Mouse (Mus musculus) midbrain, embryonic 12.5 days (tissue): Measurements from ENCODE around the gene Gstp3. TPM values are rescaled to one million over a fixed set of nuclear protein-coding genes. Genes with fewer than 3 reads are reported as not detected.

Source experiments
- ATAC-seq: fragments of 200-750 bp; cut with Nextera tagmentation; 2 replicates; pipeline ENCODE4 v1.8.0; 2017; ENCODE audit warnings: low read depth, moderate TSS enrichment, moderate library complexity; ENCODE audit not compliant: low FRiP score
- H3K27ac ChIP-seq: fragments of 300-500 bp; sonication (generic); replicated peaks from 2 replicates; pipeline ENCODE4 v1.5.1; 2016; ENCODE audit warnings: mild to moderate bottlenecking
- H3K27me3 ChIP-seq: fragments of 300-500 bp; sonication (generic); 2 replicates; pipeline ENCODE4 v1.6.1; 2016; ENCODE audit warnings: mild to moderate bottlenecking
- H3K36me3 ChIP-seq: fragments of 300-500 bp; sonication (generic); 2 replicates; pipeline ENCODE4 v1.6.1; 2016
- H3K4me1 ChIP-seq: fragments of 300-500 bp; sonication (generic); 2 replicates; pipeline ENCODE4 v1.6.1; 2016
- H3K4me2 ChIP-seq: fragments of 300-500 bp; sonication (generic); replicated peaks from 2 replicates; pipeline ENCODE4 v1.6.1; 2016; ENCODE audit warnings: mild to moderate bottlenecking, moderate library complexity
- H3K4me3 ChIP-seq: fragments of 300-500 bp; sonication (generic); 2 replicates; pipeline ENCODE4 v1.5.1; 2016; ENCODE audit warnings: mild to moderate bottlenecking
- H3K9ac ChIP-seq: fragments of 300-500 bp; sonication (generic); replicated peaks from 2 replicates; pipeline ENCODE4 v1.6.1; 2016; ENCODE audit warnings: mild to moderate bottlenecking, moderate library complexity
- H3K9me3 ChIP-seq: fragments of 300-500 bp; sonication (generic); 2 replicates; pipeline ENCODE4 v1.6.1; 2016; ENCODE audit warnings: mild to moderate bottlenecking
- WGBS: fragments of 180-500 bp; shearing (Covaris S2); methylation state at CpG from one replicate; pipeline ENCODE4 v1.1.7; 2016; 5-methylcytosine and 5-hydroxymethylcytosine counted together
- polyA plus RNA-seq: library from polyadenylated mRNA; unstranded; fragments of >200 nt; fragmentation: Nextera tagmentation; extraction: Ambion mirVana; gene quantifications from 2 replicates; pipeline ENCODE4 v1.2.1, GENCODE M21; 2016

The Gstp3 gene
- polyA plus RNA-seq, 1 experiment from 2014 or later = not detected

GRCm38 (mm10) chr19:4088146-4088545 is 28.8 kb upstream of the Gstp3 start:
- Histone ChIP-seq H3K36me3 (no peaks in the 10 kb centered on the region), H3K4me2 (no peak overlapping the region), H3K27ac (no peak overlapping the region), H3K4me3 (no peak overlapping the region), H3K9me3 (no peaks in the 10 kb centered on the region), H3K27me3 (peaks cover 16% of the 10 kb centered on the region; the same call in 1 of the 2 replicates), H3K9ac (no peak overlapping the region), H3K4me1 (no peaks in the 10 kb centered on the region)
- 58% methylated on average over 5 of the region's 5 CpGs for WGBS
- ATAC-seq = no peak

GRCm38 (mm10) chr19:4087090-4087489 is 27.7 kb upstream of the Gstp3 start:
- Histone ChIP-seq H3K27me3 (peaks cover 16% of the 10 kb centered on the region; the same call in 1 of the 2 replicates), H3K27ac (no peak overlapping the region), H3K4me3 (no peak overlapping the region), H3K4me1 (no peaks in the 10 kb centered on the region), H3K4me2 (no peak overlapping the region), H3K9me3 (no peaks in the 10 kb centered on the region), H3K36me3 (no peaks in the 10 kb centered on the region), H3K9ac (no peak overlapping the region)
- WGBS = 86% methylated on average over 5 of the region's 5 CpGs
- no peak for ATAC-seq

DNA sequence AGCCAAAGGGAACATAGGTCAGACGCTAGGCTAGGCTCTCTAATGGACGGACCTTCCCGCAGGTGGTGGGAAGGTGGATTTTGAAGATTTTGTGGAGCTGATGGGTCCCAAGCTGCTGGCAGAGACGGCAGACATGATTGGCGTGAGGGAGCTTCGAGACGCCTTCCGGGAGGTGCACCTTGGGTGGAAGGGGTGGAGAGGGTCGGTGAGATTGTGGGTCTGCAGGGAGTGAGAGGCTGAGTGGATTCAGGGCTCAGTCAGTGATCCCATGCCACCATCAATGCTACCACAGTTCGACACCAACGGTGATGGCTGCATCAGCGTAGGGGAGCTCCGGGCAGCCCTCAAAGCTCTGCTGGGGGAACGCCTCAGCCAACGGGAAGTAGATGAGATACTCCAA is 26.8 kb upstream of the Gstp3 start:
- Histone ChIP-seq H3K9me3 (no peaks in the 10 kb centered on the region), H3K4me3 (no peak overlapping the region)

GRCm38 (mm10) chr19:4084984-4085383 is 25.6 kb upstream of the Gstp3 start:
- WGBS = 93% methylated on average over 1 of the region's 1 CpGs
- Histone ChIP-seq H3K36me3 (no peaks in the 10 kb centered on the region), H3K4me1 (no peaks in the 10 kb centered on the region), H3K27ac (no peak overlapping the region), H3K27me3 (peaks cover 20% of the 10 kb centered on the region; the same call in 1 of the 2 replicates), H3K9me3 (no peaks in the 10 kb centered on the region), H3K4me3 (no peak overlapping the region), H3K4me2 (no peak overlapping the region), H3K9ac (no peak overlapping the region)
- ATAC-seq = no peak

More for the DNA sequence above, 26.8 kb upstream of the Gstp3 start:
- 92% methylated on average over 15 of the region's 15 CpGs for WGBS
- Histone ChIP-seq H3K4me1 (no peaks in the 10 kb centered on the region), H3K27ac (no peak overlapping the region), H3K9ac (no peak overlapping the region), H3K36me3 (no peaks in the 10 kb centered on the region), H3K27me3 (peaks cover 21% of the 10 kb centered on the region; the same call in 1 of the 2 replicates), H3K4me2 (no peak overlapping the region)
- ATAC-seq = no peak

DNA sequence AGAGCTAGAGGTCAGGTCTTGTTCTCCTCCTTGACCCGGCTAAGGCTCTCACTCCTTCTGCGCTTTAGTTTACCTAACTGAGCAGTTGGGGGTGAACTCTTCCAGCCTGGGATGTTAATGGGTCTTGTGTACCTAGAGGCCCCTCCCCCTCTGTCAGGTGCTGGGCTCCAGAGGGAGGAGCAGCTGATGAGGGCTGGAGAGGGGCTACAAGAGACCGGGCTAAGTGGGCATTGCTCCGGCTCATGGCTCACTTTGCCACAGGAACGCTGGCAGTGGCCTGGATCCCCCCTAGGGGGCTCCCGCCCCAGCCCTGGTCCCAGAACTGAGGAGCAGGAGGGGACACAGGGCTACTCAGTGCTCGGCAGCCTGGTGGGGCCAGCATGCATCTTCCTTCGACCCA is 24.5 kb upstream of the Gstp3 start:
- Histone ChIP-seq H3K9ac (no peak overlapping the region), H3K36me3 (no peaks in the 10 kb centered on the region), H3K4me1 (no peaks in the 10 kb centered on the region), H3K4me3 (no peak overlapping the region), H3K27me3 (peaks cover 16% of the 10 kb centered on the region; the same call in 1 of the 2 replicates), H3K27ac (no peak overlapping the region), H3K9me3 (no peaks in the 10 kb centered on the region), H3K4me2 (no peak overlapping the region)
- ATAC-seq = no peak
- WGBS = 35% methylated on average over 7 of the region's 8 CpGs

DNA sequence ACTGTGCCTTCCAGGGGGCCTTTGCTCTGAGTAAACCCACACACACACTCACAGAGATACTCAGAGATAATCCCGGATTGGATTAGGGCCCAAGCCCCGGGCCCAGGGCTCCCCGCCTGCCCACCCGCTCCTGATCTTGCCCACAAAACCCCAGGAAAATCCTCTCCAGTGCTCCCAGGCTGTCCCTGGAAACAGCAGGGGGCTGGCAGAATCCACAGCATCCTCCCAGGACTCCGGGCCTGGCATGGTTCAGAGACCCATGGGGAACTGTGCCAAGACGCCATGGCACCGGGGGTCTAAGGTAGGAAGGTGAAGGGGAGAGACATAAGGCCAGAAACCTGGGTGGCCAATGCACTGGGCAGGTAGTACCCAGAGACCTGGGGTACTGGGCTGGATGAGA is 23.9 kb upstream of the Gstp3 start:
- no peak overlapping the region for H3K4me2 ChIP-seq
- WGBS = 72% methylated on average over 7 of the region's 7 CpGs
- no peak overlapping the region for H3K27ac ChIP-seq
- no peak overlapping the region for H3K4me3 ChIP-seq
- ATAC-seq = no peak
- H3K9ac ChIP-seq = no peak overlapping the region
- H3K27me3 ChIP-seq = peaks cover 16% of the 10 kb centered on the region; the same call in 1 of the 2 replicates
- H3K9me3 ChIP-seq = no peaks in the 10 kb centered on the region
- H3K4me1 ChIP-seq = no peaks in the 10 kb centered on the region
- no peaks in the 10 kb centered on the region for H3K36me3 ChIP-seq

DNA sequence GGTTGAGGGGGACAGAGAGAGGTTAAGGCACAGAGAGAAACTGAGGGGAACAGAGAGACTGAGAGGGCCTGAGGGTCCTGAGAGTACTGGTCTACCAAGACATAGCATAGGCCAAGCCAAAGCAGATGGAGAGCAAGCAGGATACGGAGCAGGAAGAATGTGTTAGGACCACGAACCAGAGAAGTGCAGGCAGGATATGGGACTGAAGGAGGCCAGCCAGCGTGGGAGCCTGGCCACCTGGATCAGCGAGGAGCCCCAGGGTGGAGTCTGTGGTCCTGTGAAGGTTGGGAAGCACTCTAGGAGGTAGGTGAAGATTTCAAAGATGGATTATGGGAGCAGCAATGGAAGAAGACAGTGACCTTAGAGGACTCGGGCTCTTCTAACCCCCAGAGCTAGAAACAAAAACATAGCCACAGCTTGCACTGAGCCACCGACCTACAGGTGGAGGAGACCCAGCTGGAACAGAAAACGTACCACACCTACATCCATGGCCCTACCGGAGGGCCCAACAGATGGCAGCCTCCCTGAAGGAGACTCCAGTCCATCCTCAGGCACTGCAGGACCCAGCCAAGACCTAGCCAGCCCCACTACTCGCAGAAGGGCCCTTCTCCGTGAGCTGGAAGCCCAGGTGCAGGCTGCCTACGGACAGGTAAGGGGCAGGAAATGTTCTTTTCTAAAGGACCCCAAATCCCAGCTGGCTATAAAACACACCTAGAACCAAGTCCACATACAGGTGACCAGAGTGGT is 23.0 kb upstream of the Gstp3 start:
- H3K4me1 ChIP-seq = no peaks in the 10 kb centered on the region
- no peaks in the 10 kb centered on the region for H3K36me3 ChIP-seq
- no peak for ATAC-seq
- no peak overlapping the region for H3K4me2 ChIP-seq
- no peak overlapping the region for H3K4me3 ChIP-seq
- no peaks in the 10 kb centered on the region for H3K9me3 ChIP-seq
- WGBS = 82% methylated on average over 11 of the region's 11 CpGs
- H3K27me3 ChIP-seq = peaks cover 16% of the 10 kb centered on the region; the same call in 1 of the 2 replicates
- H3K9ac ChIP-seq = no peak overlapping the region
- no peak overlapping the region for H3K27ac ChIP-seq

- H3K9ac ChIP-seq = no peak within 1 kb of the TSS
- WGBS = 61% methylated on average over 3 of the region's 3 CpGs
- no peaks in the 10 kb centered on the region for H3K36me3 ChIP-seq
- no peaks in the 10 kb centered on the region for H3K9me3 ChIP-seq
- peaks cover 16% of the 10 kb centered on the region; the same call in 1 of the 2 replicates for H3K27me3 ChIP-seq
- no peak within 1 kb of the TSS for H3K4me3 ChIP-seq
- H3K27ac ChIP-seq = no peak within 1 kb of the TSS
- no peak within 1 kb of the TSS for H3K4me2 ChIP-seq
- H3K4me1 ChIP-seq = no peaks in the 10 kb centered on the region
- ATAC-seq = no peak
Measured at GRCm38 (mm10) chr19:4081394-4081793, 22.0 kb upstream of the Gstp3 start, which contains the start of gene Cabp2. Gene Cabp2, plus strand, starts transcription at chr19:4081578.

DNA sequence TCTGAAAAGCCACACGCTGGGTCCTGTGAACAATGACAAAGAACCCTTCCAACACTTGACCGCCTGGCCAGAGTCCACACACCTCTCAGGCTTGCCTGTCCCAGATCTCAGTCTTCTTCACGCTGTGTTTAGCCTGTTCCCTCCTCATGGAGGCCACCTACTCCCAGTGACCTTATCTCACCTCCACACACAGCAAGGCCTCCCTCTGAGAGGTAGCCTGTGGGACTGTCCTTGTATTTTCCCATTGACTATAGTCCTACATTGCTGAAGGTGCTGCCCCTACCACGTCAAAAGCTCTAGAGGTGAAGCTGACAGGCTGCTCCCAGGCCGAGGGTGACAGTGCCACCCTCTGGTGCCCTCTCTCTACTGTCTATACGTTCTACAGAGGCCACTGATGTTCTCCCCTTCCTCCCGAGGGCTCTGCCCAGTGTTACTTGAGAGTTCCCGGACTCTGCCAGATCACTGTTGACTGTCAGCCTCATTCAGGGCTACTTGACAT is 21.2 kb upstream of the Gstp3 start:
- Histone ChIP-seq H3K4me3 (no peak overlapping the region), H3K27ac (no peak overlapping the region), H3K9me3 (no peaks in the 10 kb centered on the region), H3K9ac (no peak overlapping the region), H3K36me3 (no peaks in the 10 kb centered on the region), H3K4me1 (no peaks in the 10 kb centered on the region), H3K4me2 (no peak overlapping the region), H3K27me3 (peaks cover 16% of the 10 kb centered on the region; the same call in 1 of the 2 replicates)
- no peak for ATAC-seq
- 71% methylated on average over 8 of the region's 8 CpGs for WGBS

- ATAC-seq = no peak
- Histone ChIP-seq H3K4me3 (no peak overlapping the region), H3K27me3 (peaks cover 16% of the 10 kb centered on the region; the same call in 1 of the 2 replicates), H3K9me3 (no peaks in the 10 kb centered on the region), H3K9ac (no peak overlapping the region), H3K4me1 (no peaks in the 10 kb centered on the region), H3K4me2 (no peak overlapping the region), H3K36me3 (no peaks in the 10 kb centered on the region), H3K27ac (no peak overlapping the region)
- WGBS = 77% methylated on average over 1 of the region's 1 CpGs
Measured at GRCm38 (mm10) chr19:4079594-4079993, 20.2 kb upstream of the Gstp3 start.

GRCm38 (mm10) chr19:4075531-4075930 is 16.2 kb upstream of the Gstp3 start:
- Histone ChIP-seq H3K4me3 (no peak overlapping the region), H3K27ac (no peak overlapping the region), H3K9me3 (no peaks in the 10 kb centered on the region), H3K27me3 (0 out of 2 replicates have a peak, but pooled peaks cover 2% of the 10 kb centered on the region), H3K36me3 (no peaks in the 10 kb centered on the region), H3K4me2 (no peak overlapping the region), H3K9ac (no peak overlapping the region), H3K4me1 (no peaks in the 10 kb centered on the region)
- 69% methylated on average over 1 of the region's 1 CpGs for WGBS
- no peak for ATAC-seq

GRCm38 (mm10) chr19:4072706-4073424 is 13.5 kb upstream of the Gstp3 start:
- H3K4me2 ChIP-seq = no peak overlapping the region
- ATAC-seq = no peak
- no peak overlapping the region for H3K27ac ChIP-seq
- no peaks in the 10 kb centered on the region for H3K36me3 ChIP-seq
- H3K9ac ChIP-seq = no peak overlapping the region
- no peak overlapping the region for H3K4me3 ChIP-seq
- H3K9me3 ChIP-seq = no peaks in the 10 kb centered on the region
- H3K27me3 ChIP-seq = no peaks in the 10 kb centered on the region
- H3K4me1 ChIP-seq = no peaks in the 10 kb centered on the region
- WGBS = 86% methylated on average over 6 of the region's 6 CpGs
